11 mouse cellular contexts compared by ENCODE assay signal in genomic region chr17:87474501-87474795, GRCm38 (mm10). TPM values are rescaled to one million over a fixed set of nuclear protein-coding genes. Genes with fewer than 3 reads are reported as not detected.
DNase-seq lines count a peak whose midpoint lies in the region; ATAC-seq and TF ChIP-seq lines count a peak whose summit lies in the region.
"Had no signal": no experiment of that assay in that cellular context is flagged by ENCODE, and none has a peak within 500 bp of the region (broad histone marks: within the 10 kb centered on the region; RNA-seq: fewer than 3 reads in every experiment).

No protein-coding gene starts in this region.

- peak overlapping the region; percentile 45 for H3K9ac ChIP-seq in forebrain, embryonic 12.5 days
- H3K9ac ChIP-seq in neural tube, embryonic 14.5 days (replicated peaks; ENCODE audit: low read depth, low read length), result peak overlapping the region; percentile 41; the same call in 1 of the 2 replicates

- ATAC-seq in forebrain, embryonic 12.5 days (ENCODE audit: low FRiP score), result no peak
- ATAC-seq in neural tube, embryonic 14.5 days (ENCODE audit: low read depth), result no peak
- ATAC-seq: Patski had no signal

- WGBS in lung, adult 2 months, result 4% methylated on average over 7 of the region's 7 CpGs
- WGBS in forebrain, embryonic 12.5 days, result under 1% methylated on average over 7 of the region's 7 CpGs
- WGBS in neural tube, embryonic 14.5 days, result 0% methylated on average over 7 of the region's 7 CpGs

- no peaks in the 10 kb centered on the region for H3K9me3 ChIP-seq in forebrain, embryonic 12.5 days
- H3K9me3 ChIP-seq in neural tube, embryonic 14.5 days (ENCODE audit: control insufficient read depth, low read length), result no peaks in the 10 kb centered on the region

- peak overlapping the region; percentile 75 for H3K4me2 ChIP-seq in forebrain, embryonic 12.5 days
- H3K4me2 ChIP-seq in neural tube, embryonic 14.5 days (ENCODE audit: low read depth, low read length), result peak overlapping the region; percentile 60

- DNase-seq in lung, adult 2 months, result no peak
- no peak for DNase-seq in lung, postnatal 25 days (ENCODE audit: low spot score)
- DNase-seq in kidney, postnatal 4 days, result peak; percentile 20 to 39
- DNase-seq in right cerebral cortex, adult 18-20 months, result no peak
- no peak for DNase-seq in cerebellum, postnatal 10 days
- DNase-seq in thymus, postnatal 10 days (ENCODE audit: low spot score in 2 of 2), result no peak

- no peak for TF ChIP-seq CTCF in lung, adult 2 months (IDR thresholded peaks at IDR 0.05; ENCODE audit: insufficient read depth, low read length)

- peaks cover 13% of the 10 kb centered on the region for H3K27me3 ChIP-seq in forebrain, embryonic 12.5 days
- H3K27me3 ChIP-seq in neural tube, embryonic 14.5 days (ENCODE audit: control insufficient read depth, insufficient read depth, low read length), result no peaks in the 10 kb centered on the region
- H3K27me3 ChIP-seq: Patski had no signal

- no peak overlapping the region for H3K27ac ChIP-seq in forebrain, embryonic 12.5 days
- H3K27ac ChIP-seq in neural tube, embryonic 14.5 days (ENCODE audit: low read depth, low read length), result peak overlapping the region; percentile 67; the same call in 1 of the 2 replicates

- TF ChIP-seq POLR2A in lung, adult 2 months (IDR thresholded peaks at IDR 0.05; ENCODE audit: borderline replicate concordance, extremely low read depth, low read depth, low read length), result no peak

- no peaks in the 10 kb centered on the region for H3K36me3 ChIP-seq in forebrain, embryonic 12.5 days (replicated peaks)
- H3K36me3 ChIP-seq in neural tube, embryonic 14.5 days (ENCODE audit: control insufficient read depth, insufficient read depth, low read length), result no peaks in the 10 kb centered on the region

- peaks cover 11% of the 10 kb centered on the region for H3K4me1 ChIP-seq in lung, adult 2 months (ENCODE audit: control insufficient read depth, insufficient read depth, low read length)
- peaks cover 21% of the 10 kb centered on the region for H3K4me1 ChIP-seq in forebrain, embryonic 12.5 days
- peaks cover 21% of the 10 kb centered on the region for H3K4me1 ChIP-seq in neural tube, embryonic 14.5 days (ENCODE audit: control insufficient read depth, insufficient read depth, low read length)

- H3K4me3 ChIP-seq in lung, adult 2 months (replicated peaks; ENCODE audit: extremely low read depth, low read depth, low read length), result peak overlapping the region; percentile 13
- peak overlapping the region; percentile 38 for H3K4me3 ChIP-seq in forebrain, embryonic 12.5 days (replicated peaks)
- peak overlapping the region; percentile 25; the same call in 1 of the 2 replicates for H3K4me3 ChIP-seq in neural tube, embryonic 14.5 days (ENCODE audit: low read depth, low read length)
- H3K4me3 ChIP-seq: erythroblast, embryonic 14.5 days; myocyte had no signal

RNA-seq across cellular contexts. Expression of gene Calm2, which starts 27.7 kb away (rescaled TPM):
- 38.8 and 85.2 TPM in 2 replicates for polyA plus RNA-seq in lung, adult 2 months (2012; rRNA removed)
- 1,267 and 1,277 TPM in 2 replicates for polyA plus RNA-seq in forebrain, embryonic 12.5 days (2016; fragmentation: Nextera tagmentation; extraction: Ambion mirVana)
- 3,412 and 3,701 TPM in 2 replicates for polyA plus RNA-seq in neural tube, embryonic 14.5 days (2014; fragmentation: Nextera tagmentation; extraction: Ambion mirVana)

RNA-seq across cellular contexts. Expression of gene Stpg4, which starts 46.9 kb away (rescaled TPM):
- polyA plus RNA-seq in lung, adult 2 months (2012; rRNA removed), result not detected in 2 replicates
- not detected in 2 replicates for polyA plus RNA-seq in forebrain, embryonic 12.5 days (2016; fragmentation: Nextera tagmentation; extraction: Ambion mirVana)
- not detected in 2 replicates for polyA plus RNA-seq in neural tube, embryonic 14.5 days (2014; fragmentation: Nextera tagmentation; extraction: Ambion mirVana)
- polyA plus RNA-seq: erythroblast, embryonic 14.5 days; myocyte; Patski had no signal

Comparison
In these comparisons a context has a peak if more than half of its experiments do, and no peak if none do; other contexts are left out.
1. DNase-seq: peak in kidney, postnatal 4 days (2 of 2); none in lung, adult 2 months (single experiment), lung, postnatal 25 days (single experiment), right cerebral cortex, adult 18-20 months (single experiment), cerebellum, postnatal 10 days (0 of 2) and thymus, postnatal 10 days (0 of 2).
2. RNA of gene Calm2, which starts 27.7 kb away (polyA plus RNA-seq): 3,412 to 3,701 TPM in neural tube, embryonic 14.5 days and 1,267 to 1,277 TPM in forebrain, embryonic 12.5 days; 38.8 to 85.2 TPM in lung, adult 2 months; every median in the first group is over 10 times any median in the second.
3. Peak in every context shown above with its lines, with median percentiles within 50 percentile points of each other: H3K4me3 ChIP-seq.